Mouse (Mus musculus): Measurements from ENCODE around the gene Fam49a.
A peak's percentile ranks its signal among the peaks of the same experiment; 100 is the strongest.

Fam49a gene

GRCm38 (mm10) chr12:12367423-12367822 lies 105.5 kb downstream of the Fam49a start:
- peak; percentile 46 for DNase-seq

GRCm38 (mm10) chr12:12373111-12373862 lies 111.3 kb downstream of the Fam49a start:
- no peak for DNase-seq

GRCm38 (mm10) chr12:12379056-12379455 lies 117.1 kb downstream of the Fam49a start:
- no peak for DNase-seq

- no peak for DNase-seq
Observed at GRCm38 (mm10) chr12:12389271-12389670, 127.3 kb downstream of the Fam49a start.

GRCm38 (mm10) chr12:12396224-12396623 lies 134.3 kb downstream of the Fam49a start:
- peak; percentile 42 for DNase-seq

GRCm38 (mm10) chr12:12401051-12401465 lies 139.1 kb downstream of the Fam49a start:
- DNase-seq: peak; percentile 22

GRCm38 (mm10) chr12:12401504-12401903 lies 139.6 kb downstream of the Fam49a start:
- no peak for DNase-seq

- no peak for DNase-seq
Observed at GRCm38 (mm10) chr12:12405491-12406110, 143.7 kb downstream of the Fam49a start.

GRCm38 (mm10) chr12:12409044-12409443 lies 147.1 kb downstream of the Fam49a start:
- peak; percentile 16 for DNase-seq

GRCm38 (mm10) chr12:12412674-12413073 lies 150.7 kb downstream of the Fam49a start:
- peak; percentile 45 for DNase-seq

- no peak for DNase-seq
Observed at GRCm38 (mm10) chr12:12420423-12420822, 158.5 kb downstream of the Fam49a start.

GRCm38 (mm10) chr12:12420841-12421579 lies 159.1 kb downstream of the Fam49a start:
- DNase-seq: peak; percentile 66

GRCm38 (mm10) chr12:12421580-12421878 lies 159.6 kb downstream of the Fam49a start:
- no peak for DNase-seq

GRCm38 (mm10) chr12:12425188-12425587 lies 163.2 kb downstream of the Fam49a start:
- no peak for DNase-seq

GRCm38 (mm10) chr12:12427285-12427684 lies 165.3 kb downstream of the Fam49a start:
- no peak for DNase-seq

GRCm38 (mm10) chr12:12428886-12429285 lies 166.9 kb downstream of the Fam49a start:
- no peak for DNase-seq
